Mouse (Mus musculus) CH12.LX (cell line): ENCODE results near the gene 1700001J03Rik. TPM values are rescaled to one million over a fixed set of nuclear protein-coding genes. Genes with fewer than 3 reads are reported as not detected.

ENCODE experiments used
- DNase-seq: peaks from one replicate; pipeline ENCODE4 v3.0.0-alpha.2; 2013; ENCODE audit errors: extremely low read depth
- H3K27ac ChIP-seq: 2 replicates; pipeline ENCODE4 v1.5.1; 2012; ENCODE audit warnings: low read depth, mild to moderate bottlenecking, control low read depth, moderate library complexity; ENCODE audit not compliant: insufficient read depth
- H3K27me3 ChIP-seq: replicated peaks from 2 replicates; pipeline ENCODE3; 2012; ENCODE audit warnings: inconsistent platforms
- H3K36me3 ChIP-seq, 2 experiments: replicated peaks in 1 of 2; 2 replicates each; pipeline versions ENCODE3 to v1.6.1; 2012; ENCODE audit warnings: inconsistent platforms in 1 of 2, low read length in 1 of 2, mild to moderate bottlenecking in 1 of 2, mixed read lengths in 1 of 2, moderate library complexity in 1 of 2; ENCODE audit not compliant: control insufficient read depth in 1 of 2, insufficient read depth in 1 of 2
- H3K4me1 ChIP-seq, 2 experiments: 2 replicates each; pipeline ENCODE4 v1.6.1; 2012; ENCODE audit warnings: inconsistent platforms in 1 of 2, moderate library complexity in 1 of 2; ENCODE audit not compliant: insufficient read depth in 2 of 2, control insufficient read depth in 1 of 2
- H3K4me2 ChIP-seq: 2 replicates; pipeline ENCODE4 v1.6.1; 2012; ENCODE audit warnings: low read depth, mild to moderate bottlenecking, control low read depth; ENCODE audit not compliant: poor library complexity, insufficient read depth, severe bottlenecking
- H3K4me3 ChIP-seq, 3 experiments: fragments of 150-350 bp in 1 of 3; sonication (generic) in 1 of 3; replicated peaks in 1 of 3; 2 replicates each; pipeline versions ENCODE3 to v1.5.1; 2011 to 2012; ENCODE audit warnings: low read depth in 2 of 3, low read length in 2 of 3, mild to moderate bottlenecking in 2 of 3, moderate library complexity in 2 of 3, control low read depth in 1 of 3, improper control_type of control experiment in 1 of 3, inconsistent platforms in 1 of 3, mixed read lengths in 1 of 3; ENCODE audit not compliant: poor library complexity in 1 of 3
- H3K79me2 ChIP-seq: replicated peaks from 2 replicates; pipeline ENCODE4 v1.6.1; 2012; ENCODE audit warnings: mild to moderate bottlenecking, moderate library complexity; ENCODE audit not compliant: control insufficient read depth, poor library complexity, insufficient read depth, severe bottlenecking; ENCODE audit errors: extremely low read depth
- H3K9ac ChIP-seq: 2 replicates; pipeline ENCODE4 v1.6.1; 2012; ENCODE audit warnings: low read depth, mild to moderate bottlenecking, control low read depth, moderate library complexity; ENCODE audit not compliant: insufficient read depth
- H3K9me3 ChIP-seq: replicated peaks from 2 replicates; pipeline ENCODE3; 2012; ENCODE audit warnings: low read length, inconsistent platforms, mixed read lengths
- BHLHE40 ChIP-seq: IDR thresholded peaks from 2 replicates; pipeline ENCODE4 v1.6.1; 2011; ENCODE audit warnings: mild to moderate bottlenecking, low read depth, low read length, improper control_type of control experiment
- CTCF ChIP-seq, 2 experiments: IDR thresholded peaks in 1 of 2; conservative IDR thresholded peaks in 1 of 2; 2 replicates each; pipeline ENCODE4 v1.5.1; 2011 to 2012; ENCODE audit warnings: low read depth in 2 of 2, low read length in 2 of 2, improper control_type of control experiment in 1 of 2, inconsistent platforms in 1 of 2, mild to moderate bottlenecking in 1 of 2, moderate library complexity in 1 of 2
- E2F4 ChIP-seq: IDR thresholded peaks from 2 replicates; pipeline ENCODE4 v1.6.1; 2011; ENCODE audit warnings: low read depth, low read length, improper control_type of control experiment; ENCODE audit not compliant: insufficient replicate concordance
- ELF1 ChIP-seq: IDR thresholded peaks from 2 replicates; pipeline ENCODE4 v1.6.1; 2014; ENCODE audit warnings: low read depth, mild to moderate bottlenecking, inconsistent platforms, low read length, improper control_type of control experiment
- GABPA ChIP-seq: IDR thresholded peaks from 2 replicates; pipeline ENCODE4 v1.6.1; 2012; ENCODE audit warnings: low read depth, low read length, improper control_type of control experiment, inconsistent platforms; ENCODE audit not compliant: insufficient replicate concordance
- HCFC1 ChIP-seq: IDR thresholded peaks from 2 replicates; pipeline ENCODE4 v1.6.1; 2012; ENCODE audit warnings: low read depth, mild to moderate bottlenecking, inconsistent platforms, low read length, improper control_type of control experiment
- IRF4 ChIP-seq: IDR thresholded peaks from 2 replicates; pipeline ENCODE4 v1.6.1; 2014; ENCODE audit warnings: low read depth, mild to moderate bottlenecking, inconsistent platforms, low read length, improper control_type of control experiment
- JUN ChIP-seq: IDR thresholded peaks from 2 replicates; pipeline ENCODE4 v1.6.1; 2011; ENCODE audit warnings: low read depth, mild to moderate bottlenecking, low read length, improper control_type of control experiment, moderate library complexity; ENCODE audit not compliant: insufficient read depth
- JUND ChIP-seq: conservative IDR thresholded peaks from 2 replicates; pipeline ENCODE4 v1.6.1; 2011; ENCODE audit warnings: low read depth, low read length, improper control_type of control experiment
- MAX ChIP-seq: IDR thresholded peaks from 2 replicates; pipeline ENCODE4 v1.6.1; 2011; ENCODE audit warnings: low read length, improper control_type of control experiment
- MAZ ChIP-seq: IDR thresholded peaks from 2 replicates; pipeline ENCODE4 v1.6.1; 2012; ENCODE audit warnings: low read depth, mild to moderate bottlenecking, inconsistent platforms, low read length, improper control_type of control experiment, moderate library complexity
- MYC ChIP-seq: IDR thresholded peaks from 2 replicates; pipeline ENCODE4 v1.6.1; 2011; ENCODE audit warnings: low read depth, mild to moderate bottlenecking, improper control_type of control experiment, low read length
- POLR2A ChIP-seq: IDR thresholded peaks from 2 replicates; pipeline ENCODE4 v1.6.1; 2011; ENCODE audit warnings: low read depth, mild to moderate bottlenecking, improper control_type of control experiment, low read length
- RCOR1 ChIP-seq: conservative IDR thresholded peaks from 2 replicates; pipeline ENCODE4 v1.6.1; 2012; ENCODE audit warnings: low read depth, mild to moderate bottlenecking, inconsistent platforms, low read length, improper control_type of control experiment
- SIN3A ChIP-seq: IDR thresholded peaks from 2 replicates; pipeline ENCODE4 v1.6.1; 2012; ENCODE audit warnings: low read length, improper control_type of control experiment, inconsistent platforms
- SMC3 ChIP-seq: IDR thresholded peaks from 2 replicates; pipeline ENCODE4 v1.6.1; 2011; ENCODE audit warnings: low read depth, low read length, improper control_type of control experiment
- TBP ChIP-seq: conservative IDR thresholded peaks from 2 replicates; pipeline ENCODE4 v1.6.1; 2011; ENCODE audit warnings: low read depth, low read length, improper control_type of control experiment
- TCF12 ChIP-seq: IDR thresholded peaks from 2 replicates; pipeline ENCODE4 v1.6.1; 2014; ENCODE audit warnings: low read depth, mild to moderate bottlenecking, inconsistent platforms, low read length, improper control_type of control experiment
- UBTF ChIP-seq: IDR thresholded peaks from 2 replicates; pipeline ENCODE4 v1.6.1; 2012; ENCODE audit warnings: low read depth, mild to moderate bottlenecking, inconsistent platforms, low read length, improper control_type of control experiment, moderate library complexity
- USF1 ChIP-seq: IDR thresholded peaks from 2 replicates; pipeline ENCODE4 v1.6.1; 2014; ENCODE audit warnings: low read depth, mild to moderate bottlenecking, inconsistent platforms, low read length, improper control_type of control experiment
- USF2 ChIP-seq: conservative IDR thresholded peaks from 2 replicates; pipeline ENCODE4 v1.6.1; 2011; ENCODE audit warnings: low read depth, low read length, improper control_type of control experiment
- ZKSCAN1 ChIP-seq: IDR thresholded peaks from 2 replicates; pipeline ENCODE4 v1.6.1; 2012; ENCODE audit warnings: low read depth, inconsistent platforms, low read length, improper control_type of control experiment, borderline replicate concordance
- ZNF384 ChIP-seq: IDR thresholded peaks from 2 replicates; pipeline ENCODE4 v1.6.1; 2012; ENCODE audit warnings: low read depth, low read length, improper control_type of control experiment, inconsistent platforms
- dilution Hi-C: fragments of 300-500 bp; cut with MboI; formaldehyde crosslinking; loops from 2 replicates; pipeline ENCODE4 v1.14.3; 2020; ENCODE audit warnings: low sequenced_read_pairs; ENCODE audit not compliant: extremely low pct_unique_long_range_greater_than_20kb, extremely low pct_ligation_motif_present
- in situ Hi-C: fragments of 300-500 bp; cut with MboI; formaldehyde crosslinking; loops from 3 replicates; pipeline ENCODE4 v1.14.3; 2019; ENCODE audit warnings: low sequenced_read_pairs, low pct_ligation_motif_present, low pct_unique_long_range_greater_than_20kb, mixed read lengths
- polyA plus RNA-seq: library from polyadenylated mRNA; unstranded; fragments of >175 nt; gene quantifications from 2 replicates; pipeline ENCODE4 v1.2.1, GENCODE M21; 2012; ENCODE audit warnings: low read depth; ENCODE audit not compliant: insufficient read length
- total RNA-seq, 2 experiments: library from RNA; depleted of rRNA; stranded (reverse); fragments of 300-350 nt in 1 of 2; fragments of >200 nt in 1 of 2; gene quantifications; 2 replicates each; pipeline ENCODE4 v1.2.3; 2012 to 2014

Gene 1700001J03Rik
- total and polyA plus RNA-seq, 3 experiments = not detected

GRCm38 (mm10) chr5:146190501-146191269 lies 5.6 kb upstream of the 1700001J03Rik start:
- TF ChIP-seq USF2 (no peak), BHLHE40 (no peak), ZKSCAN1 (no peak), MAX (no peak), JUN (no peak), USF1 (no peak), E2F4 (no peak), TBP (no peak), IRF4 (no peak), MAZ (no peak), RCOR1 (no peak), CTCF (conservative IDR thresholded peaks at IDR 0.05 in 1 of 2, IDR thresholded peaks at IDR 0.05 in 1 of 2; ENCODE audit: low read depth in 2 of 2, low read length in 2 of 2) (no peak), GABPA (no peak), ELF1 (no peak), SIN3A (no peak), SMC3 (no peak)
- TF ChIP-seq, all 38 proteins: peak for 0
- no peak overlapping the region for H3K4me3 ChIP-seq

GRCm38 (mm10) chr5:146190093-146190492 lies 5.0 kb upstream of the 1700001J03Rik start:
- H3K27ac ChIP-seq = no peak overlapping the region
- no peaks in the 10 kb centered on the region for H3K27me3 ChIP-seq
- DNase-seq = no peak
- in situ Hi-C loops = loop anchor here (10.0 to 25.0 kb wide), 2 partner anchors 115 to 272 kb away; no protein-coding TSS in a partner anchor
- no peak overlapping the region for H3K4me2 ChIP-seq
- H3K9ac ChIP-seq = no peak overlapping the region
- no peak overlapping the region for H3K4me3 ChIP-seq
- H3K36me3 ChIP-seq = no peaks in the 10 kb centered on the region
- TF ChIP-seq JUN = no peak
- TF ChIP-seq RCOR1 = no peak
- TF ChIP-seq JUND = no peak
- TF ChIP-seq SMC3 = no peak
- no peak for TF ChIP-seq MAX
- TF ChIP-seq GABPA = no peak
- TF ChIP-seq E2F4 = no peak
- no peak for TF ChIP-seq UBTF
- TF ChIP-seq POLR2A = no peak
- TF ChIP-seq MYC = no peak
- TF ChIP-seq HCFC1 = no peak
- TF ChIP-seq USF2 = no peak
- TF ChIP-seq TCF12 = no peak
- TF ChIP-seq IRF4 = no peak
- TF ChIP-seq USF1 = no peak
- TF ChIP-seq ZKSCAN1 = no peak
- no peak for TF ChIP-seq ZNF384
- no peak for TF ChIP-seq TBP
- no peaks in the 10 kb centered on the region for H3K9me3 ChIP-seq
- no peaks in the 10 kb centered on the region for H3K79me2 ChIP-seq
- dilution Hi-C loops = no loop called here
- H3K4me1 ChIP-seq = no peaks in the 10 kb centered on the region

More at GRCm38 (mm10) chr5:146190501-146191269, 5.6 kb upstream of the 1700001J03Rik start:
- no peaks in the 10 kb centered on the region for H3K79me2 ChIP-seq
- H3K9ac ChIP-seq = no peak overlapping the region
- no peaks in the 10 kb centered on the region for H3K27me3 ChIP-seq
- H3K4me1 ChIP-seq = no peaks in the 10 kb centered on the region
- H3K9me3 ChIP-seq = no peaks in the 10 kb centered on the region
- DNase-seq = no peak
- no peak overlapping the region for H3K4me2 ChIP-seq
- dilution Hi-C loops = no loop called here
- H3K27ac ChIP-seq = no peak overlapping the region
- H3K36me3 ChIP-seq = no peaks in the 10 kb centered on the region
- in situ Hi-C loops = loop anchor here (10.0 to 25.0 kb wide), 2 partner anchors 114 to 272 kb away; no protein-coding TSS in a partner anchor
